Mouse (Mus musculus): ENCODE results near the gene Wdr90.
"Not testable (repeated sequence)": the region's sequence is repeated elsewhere in the genome, so short reads cannot be mapped to it uniquely, and the experiment has no call there.

Wdr90 gene

GRCm38 (mm10) chr17:25828712-25829557, 32.4 kb downstream of the Wdr90 start, which contains the start of gene Jmjd8:
Gene Jmjd8, plus strand, starts transcription at chr17:25828867.
- DNase-seq = peak; percentile 81

GRCm38 (mm10) chr17:25828223-25828594, 33.1 kb downstream of the Wdr90 start:
- peak; percentile 43 for DNase-seq

GRCm38 (mm10) chr17:25827546-25828222, 33.6 kb downstream of the Wdr90 start:
- no peak for DNase-seq

GRCm38 (mm10) chr17:25827011-25827410, 34.3 kb downstream of the Wdr90 start:
- no peak for DNase-seq

GRCm38 (mm10) chr17:25825984-25826570, 35.2 kb downstream of the Wdr90 start:
- no peak for DNase-seq

GRCm38 (mm10) chr17:25825311-25825710, 36.0 kb downstream of the Wdr90 start:
- DNase-seq = no peak

- no peak for DNase-seq
Measured at GRCm38 (mm10) chr17:25824362-25825142, 36.7 kb downstream of the Wdr90 start.

- peak; percentile 83 for DNase-seq
Measured at GRCm38 (mm10) chr17:25823452-25823851, 37.8 kb downstream of the Wdr90 start, which contains the start of gene Wdr24. Gene Wdr24, plus strand, starts transcription at chr17:25823627.

GRCm38 (mm10) chr17:25818851-25819780, 42.2 kb downstream of the Wdr90 start:
- DNase-seq = no peak

GRCm38 (mm10) chr17:25817662-25818061, 43.6 kb downstream of the Wdr90 start:
- DNase-seq = no peak

- peak; percentile 84 for DNase-seq
Measured at GRCm38 (mm10) chr17:25813471-25813870, 47.8 kb downstream of the Wdr90 start.

- DNase-seq = no peak
Measured at GRCm38 (mm10) chr17:25810890-25811289, 50.4 kb downstream of the Wdr90 start.

- DNase-seq = no peak
Measured at GRCm38 (mm10) chr17:25809606-25810340, 51.5 kb downstream of the Wdr90 start.

- DNase-seq = no peak
Measured at GRCm38 (mm10) chr17:25808789-25809605, 52.3 kb downstream of the Wdr90 start, which contains the start of gene Fbxl16. Gene Fbxl16, plus strand, starts transcription at chr17:25809085.

- DNase-seq = no peak
Measured at GRCm38 (mm10) chr17:25808028-25808427, 53.3 kb downstream of the Wdr90 start.

- DNase-seq = not testable (repeated sequence)
Measured at GRCm38 (mm10) chr17:25807452-25807851, 53.8 kb downstream of the Wdr90 start.

- no peak for DNase-seq
Measured at GRCm38 (mm10) chr17:25806507-25806906, 54.8 kb downstream of the Wdr90 start.

- DNase-seq = no peak
Measured at GRCm38 (mm10) chr17:25802825-25803517, 58.3 kb downstream of the Wdr90 start.

- DNase-seq = peak; percentile 80
Measured at GRCm38 (mm10) chr17:25801029-25801428, 60.3 kb downstream of the Wdr90 start.

Data from thymus, postnatal 14 days (tissue).